Mouse (Mus musculus) midbrain, postnatal 0 days (tissue): Measurements from ENCODE around the gene Prr5. TPM values are rescaled to one million over a fixed set of nuclear protein-coding genes. Genes with fewer than 3 reads are reported as not detected.

Experiments
- ATAC-seq: fragments of 200-750 bp; cut with Nextera tagmentation; 2 replicates; pipeline ENCODE4 v1.8.0; 2017; ENCODE audit warnings: moderate number of reproducible peaks, mild to moderate bottlenecking, moderate TSS enrichment, moderate library complexity; ENCODE audit not compliant: low FRiP score
- DNase-seq: peaks from one replicate; pipeline ENCODE4 v3.0.0-alpha.2; 2015; ENCODE audit warnings: low spot score
- H3K27ac ChIP-seq: fragments of 300-500 bp; sonication (generic); 2 replicates; pipeline ENCODE4 v1.5.1; 2014; ENCODE audit warnings: low read depth, mild to moderate bottlenecking, low read length, mixed read lengths
- H3K27me3 ChIP-seq: fragments of 300-500 bp; sonication (generic); 2 replicates; pipeline ENCODE4 v1.6.1; 2014; ENCODE audit warnings: low read length, control low read depth, mixed read lengths; ENCODE audit not compliant: insufficient read depth
- H3K36me3 ChIP-seq: fragments of 300-500 bp; sonication (generic); 2 replicates; pipeline ENCODE4 v1.6.1; 2014; ENCODE audit warnings: low read length, control low read depth, mixed read lengths; ENCODE audit not compliant: insufficient read depth
- H3K4me1 ChIP-seq: fragments of 300-500 bp; sonication (generic); 2 replicates; pipeline ENCODE4 v1.6.1; 2014; ENCODE audit warnings: mild to moderate bottlenecking, control low read depth, antibody characterized with exemption, low read length, mixed read lengths; ENCODE audit not compliant: insufficient read depth
- H3K4me2 ChIP-seq: fragments of 300-500 bp; sonication (generic); 2 replicates; pipeline ENCODE4 v1.6.1; 2014; ENCODE audit warnings: low read depth, mild to moderate bottlenecking, low read length, mixed read lengths; ENCODE audit not compliant: poor library complexity, severe bottlenecking
- H3K4me3 ChIP-seq: fragments of 300-500 bp; sonication (generic); 2 replicates; pipeline ENCODE4 v1.5.1; 2014; ENCODE audit warnings: low read depth, mild to moderate bottlenecking, low read length, moderate library complexity
- H3K9ac ChIP-seq: fragments of 300-500 bp; sonication (generic); replicated peaks from 2 replicates; pipeline ENCODE4 v1.6.1; 2014; ENCODE audit warnings: mild to moderate bottlenecking, low read length, moderate library complexity, mixed read lengths; ENCODE audit not compliant: poor library complexity, severe bottlenecking
- H3K9me3 ChIP-seq: fragments of 300-500 bp; sonication (generic); 2 replicates; pipeline ENCODE4 v1.6.1; 2016; ENCODE audit warnings: low read length, control low read depth
- CTCF ChIP-seq: IDR thresholded peaks from 2 replicates; pipeline ENCODE4 v1.5.1; 2016; ENCODE audit warnings: antibody characterized with exemption, mild to moderate bottlenecking
- WGBS: fragments of 180-500 bp; shearing (Covaris S2); extraction: QIAGEN DNeasy Blood & Tissue Kit; methylation state at CpG from one replicate; pipeline ENCODE4 v1.1.7; 2014; 5-methylcytosine and 5-hydroxymethylcytosine counted together
- polyA plus RNA-seq: library from polyadenylated mRNA; unstranded; fragments of >200 nt; fragmentation: Nextera tagmentation; extraction: Ambion mirVana; gene quantifications from 2 replicates; pipeline ENCODE4 v1.2.1, GENCODE M21; 2015
- total RNA-seq: library from RNA; depleted of rRNA; stranded (reverse); fragments of >200 nt; gene quantifications from 2 replicates; pipeline ENCODE4 v1.2.3, GENCODE M21; 2014

Gene Prr5
- total and polyA plus RNA-seq, 2 experiments from 2014 or later, result 33.4 to 37.8 TPM

DNA sequence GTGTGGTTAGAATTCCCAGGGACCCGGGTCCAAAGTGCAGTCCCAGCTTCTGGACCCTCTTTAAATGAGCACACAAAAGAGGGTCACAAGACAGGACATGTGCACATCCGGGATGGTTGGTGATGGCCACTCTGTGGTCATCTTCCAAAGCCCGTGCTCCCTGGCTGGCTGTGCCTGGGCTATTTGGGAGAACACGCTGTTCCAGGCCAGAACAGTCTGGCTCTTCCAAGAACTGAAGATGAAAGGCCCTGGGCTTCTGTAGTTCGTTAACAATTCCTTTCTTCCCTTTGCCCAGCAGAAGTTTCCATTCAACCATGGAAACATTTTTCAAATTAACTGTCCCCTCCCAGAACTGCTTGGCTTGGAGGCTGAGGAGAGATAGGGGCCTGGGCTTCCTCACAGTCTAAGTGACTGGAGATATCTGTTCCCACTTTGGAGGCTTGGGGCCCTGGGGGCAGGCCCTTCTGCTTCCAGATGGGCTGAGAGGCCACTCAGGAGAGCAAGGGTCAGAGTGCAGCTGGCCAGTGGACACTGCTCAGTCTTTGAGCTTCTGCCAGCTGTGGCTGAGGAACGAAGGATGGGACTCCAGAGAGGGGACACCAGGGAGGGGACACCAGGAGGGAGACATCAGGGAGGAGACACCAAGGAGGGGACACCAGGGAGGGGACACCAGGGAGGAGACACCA lies 29.8 kb upstream of the Prr5 start:
- Histone ChIP-seq H3K4me2 (no peak overlapping the region), H3K9me3 (no peaks in the 10 kb centered on the region), H3K4me1 (no peaks in the 10 kb centered on the region), H3K36me3 (no peaks in the 10 kb centered on the region), H3K4me3 (no peak overlapping the region), H3K27me3 (no peaks in the 10 kb centered on the region), H3K9ac (no peak overlapping the region), H3K27ac (0 out of 2 replicates have a peak overlapping the region, but pooled peaks have one; percentile 32)
- WGBS, result 62% methylated on average over 6 of the region's 6 CpGs
- no peak for TF ChIP-seq CTCF
- DNase-seq (peak; percentile 63), ATAC-seq (0 out of 2 replicates have a peak, but pooled peaks have one; percentile 27)

DNA sequence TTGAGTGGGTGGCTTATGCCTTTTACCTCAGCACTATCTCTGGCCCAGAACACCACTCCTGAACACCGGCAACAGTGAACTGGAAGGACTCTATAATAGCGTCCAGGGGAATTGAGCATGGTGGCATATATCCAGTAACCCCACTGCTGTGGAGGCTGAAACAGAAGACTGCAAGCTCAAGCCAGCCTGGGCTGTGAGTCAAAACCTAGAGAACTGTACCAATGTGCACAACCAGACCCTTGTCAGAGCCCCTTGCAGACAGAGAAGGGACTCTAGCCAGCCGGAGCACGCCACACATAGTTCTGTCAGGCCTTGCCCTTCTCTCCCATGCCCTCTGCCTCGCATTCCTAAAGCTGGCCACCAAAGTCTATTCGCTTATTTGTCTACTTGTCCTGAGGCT lies 28.7 kb upstream of the Prr5 start:
- no peak overlapping the region for H3K9ac ChIP-seq
- ATAC-seq (no peak), DNase-seq (peak; percentile 56)
- H3K4me2 ChIP-seq, result no peak overlapping the region
- WGBS, result 85% methylated on average over 6 of the region's 6 CpGs
- H3K36me3 ChIP-seq, result no peaks in the 10 kb centered on the region
- H3K27me3 ChIP-seq, result no peaks in the 10 kb centered on the region
- no peak overlapping the region for H3K4me3 ChIP-seq
- no peak overlapping the region for H3K27ac ChIP-seq
- H3K9me3 ChIP-seq, result no peaks in the 10 kb centered on the region
- no peak for TF ChIP-seq CTCF
- no peaks in the 10 kb centered on the region for H3K4me1 ChIP-seq

DNA sequence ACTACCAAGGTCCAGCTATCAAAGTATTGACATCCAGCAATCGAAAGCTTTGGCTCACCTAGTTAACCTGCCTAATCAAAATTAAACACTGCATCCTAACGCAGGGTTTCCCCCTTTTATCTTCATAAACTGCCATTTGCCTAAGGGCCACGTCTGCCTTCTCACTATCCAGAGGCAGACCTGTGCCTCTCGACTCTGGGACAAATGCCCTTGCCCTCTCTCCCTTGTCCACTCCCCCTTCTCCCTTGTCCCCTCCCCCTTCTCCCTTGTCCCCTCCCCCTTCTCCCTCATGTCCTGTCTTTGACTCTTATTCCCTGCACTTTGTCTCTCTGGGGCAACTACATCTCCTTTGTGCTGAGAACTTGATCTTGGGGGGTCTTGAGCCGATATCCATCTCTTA lies 28.3 kb upstream of the Prr5 start:
- 64% methylated on average over 5 of the region's 5 CpGs for WGBS

DNA sequence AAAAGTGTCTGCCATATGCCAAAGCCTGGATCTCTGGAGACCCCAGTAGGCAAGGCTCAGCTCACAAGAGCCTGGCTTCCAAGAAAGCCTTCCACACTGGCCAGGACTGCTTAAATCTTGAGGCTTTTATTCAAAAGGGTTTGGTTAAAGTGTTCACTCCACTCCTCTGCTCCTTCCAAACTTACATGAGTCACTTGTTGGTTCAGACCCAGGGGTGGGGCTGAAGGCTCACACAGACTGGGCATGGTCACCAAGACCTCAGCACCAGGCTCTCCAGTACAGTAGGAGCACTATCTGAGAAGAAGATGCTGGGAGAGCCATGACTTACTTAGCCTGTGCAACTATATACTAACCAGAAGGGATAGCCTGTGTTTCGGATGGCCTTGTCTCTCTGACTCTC lies 27.5 kb upstream of the Prr5 start:
- H3K27me3 ChIP-seq, result no peaks in the 10 kb centered on the region
- TF ChIP-seq CTCF, result no peak
- H3K4me1 ChIP-seq, result no peaks in the 10 kb centered on the region
- no peak overlapping the region for H3K9ac ChIP-seq
- ATAC-seq (no peak), DNase-seq (no peak)
- H3K4me2 ChIP-seq, result no peak overlapping the region
- H3K27ac ChIP-seq, result no peak overlapping the region
- no peak overlapping the region for H3K4me3 ChIP-seq
- no peaks in the 10 kb centered on the region for H3K9me3 ChIP-seq
- H3K36me3 ChIP-seq, result no peaks in the 10 kb centered on the region
- WGBS, result 100% methylated on average over 1 of the region's 1 CpGs

More for the DNA sequence above, 28.3 kb upstream of the Prr5 start:
- Histone ChIP-seq H3K4me1 (no peaks in the 10 kb centered on the region), H3K36me3 (no peaks in the 10 kb centered on the region), H3K4me3 (no peak overlapping the region), H3K27me3 (no peaks in the 10 kb centered on the region), H3K9ac (no peak overlapping the region), H3K9me3 (no peaks in the 10 kb centered on the region), H3K27ac (no peak overlapping the region), H3K4me2 (no peak overlapping the region)
- ATAC-seq, result no peak
- TF ChIP-seq CTCF, result no peak
- DNase-seq, result no peak

GRCm38 (mm10) chr15:84643178-84643577 lies 26.2 kb upstream of the Prr5 start:
- no peak for ATAC-seq
- Histone ChIP-seq H3K4me3 (no peak overlapping the region), H3K9ac (no peak overlapping the region), H3K27me3 (no peaks in the 10 kb centered on the region), H3K36me3 (no peaks in the 10 kb centered on the region), H3K27ac (no peak overlapping the region), H3K4me2 (no peak overlapping the region), H3K4me1 (no peaks in the 10 kb centered on the region), H3K9me3 (0 out of 2 replicates have a peak, but pooled peaks cover 9% of the 10 kb centered on the region)
- no peak for TF ChIP-seq CTCF
- DNase-seq, result no peak
- WGBS, result 23% methylated on average over 1 of the region's 1 CpGs

GRCm38 (mm10) chr15:84651481-84651880 lies 17.9 kb upstream of the Prr5 start:
- H3K36me3 ChIP-seq, result no peaks in the 10 kb centered on the region
- 0 out of 2 replicates have a peak, but pooled peaks cover 9% of the 10 kb centered on the region for H3K9me3 ChIP-seq
- no peak overlapping the region for H3K4me3 ChIP-seq
- DNase-seq (no peak), ATAC-seq (no peak)
- no peak for TF ChIP-seq CTCF
- no peak overlapping the region for H3K9ac ChIP-seq
- WGBS, result 95% methylated on average over 6 of the region's 6 CpGs
- peaks cover 9% of the 10 kb centered on the region for H3K4me1 ChIP-seq
- no peak overlapping the region for H3K27ac ChIP-seq
- no peaks in the 10 kb centered on the region for H3K27me3 ChIP-seq
- H3K4me2 ChIP-seq, result no peak overlapping the region
